Mouse (Mus musculus): ENCODE measurements around the gene Kcnn3. TPM values are rescaled to one million over a fixed set of nuclear protein-coding genes. Genes with fewer than 3 reads are reported as not detected.

Gene Kcnn3
- polyA plus RNA-seq, 1 experiment from 2014 or later: 5.3 TPM

- 0 out of 2 replicates have a peak, but pooled peaks cover 1% of the 10 kb centered on the region for H3K4me1 ChIP-seq (ENCODE audit: control insufficient read depth, insufficient read depth, low read length)
- WGBS: 30% methylated on average over 10 of the region's 10 CpGs
- H3K27me3 ChIP-seq (ENCODE audit: control insufficient read depth, insufficient read depth, low read length): no peaks in the 10 kb centered on the region
- no peaks in the 10 kb centered on the region for H3K36me3 ChIP-seq (ENCODE audit: control insufficient read depth, insufficient read depth, low read length)
- DNase-seq (no peak), ATAC-seq (ENCODE audit: low FRiP score, low TSS enrichment) (no peak)
- H3K27ac ChIP-seq (replicated peaks; ENCODE audit: low read depth, low read length): no peak overlapping the region
- H3K4me2 ChIP-seq (ENCODE audit: low read length): no peak overlapping the region
- no peak overlapping the region for H3K9ac ChIP-seq (replicated peaks; ENCODE audit: low read length)
- no peak overlapping the region for H3K4me3 ChIP-seq (replicated peaks; ENCODE audit: low read depth, low read length)
- H3K9me3 ChIP-seq (ENCODE audit: control insufficient read depth, low read length): no peaks in the 10 kb centered on the region
Observed at GRCm38 (mm10) chr3:89578803-89579202, 58.8 kb downstream of the Kcnn3 start.

- DNase-seq (no peak), ATAC-seq (ENCODE audit: low FRiP score, low TSS enrichment) (no peak)
- no peaks in the 10 kb centered on the region for H3K27me3 ChIP-seq (ENCODE audit: control insufficient read depth, insufficient read depth, low read length)
- no peak overlapping the region; the same call in 1 of the 2 replicates for H3K27ac ChIP-seq (replicated peaks; ENCODE audit: low read depth, low read length)
- H3K9me3 ChIP-seq (ENCODE audit: control insufficient read depth, low read length): no peaks in the 10 kb centered on the region
- peaks cover 27% of the 10 kb centered on the region for H3K4me1 ChIP-seq (ENCODE audit: control insufficient read depth, insufficient read depth, low read length)
- no peak overlapping the region for H3K4me3 ChIP-seq (replicated peaks; ENCODE audit: low read depth, low read length)
- WGBS: 74% methylated on average over 4 of the region's 4 CpGs
- H3K9ac ChIP-seq (replicated peaks; ENCODE audit: low read length): no peak overlapping the region
- H3K4me2 ChIP-seq (ENCODE audit: low read length): no peak overlapping the region
- no peaks in the 10 kb centered on the region for H3K36me3 ChIP-seq (ENCODE audit: control insufficient read depth, insufficient read depth, low read length)
Observed at GRCm38 (mm10) chr3:89584254-89584653, 64.3 kb downstream of the Kcnn3 start.

- Histone ChIP-seq H3K27ac (replicated peaks; ENCODE audit: low read depth, low read length) (no peak overlapping the region), H3K4me2 (ENCODE audit: low read length) (no peak overlapping the region), H3K36me3 (ENCODE audit: control insufficient read depth, insufficient read depth, low read length) (no peaks in the 10 kb centered on the region), H3K27me3 (ENCODE audit: control insufficient read depth, insufficient read depth, low read length) (no peaks in the 10 kb centered on the region), H3K9ac (replicated peaks; ENCODE audit: low read length) (no peak overlapping the region), H3K9me3 (ENCODE audit: control insufficient read depth, low read length) (no peaks in the 10 kb centered on the region), H3K4me3 (replicated peaks; ENCODE audit: low read depth, low read length) (no peak overlapping the region), H3K4me1 (ENCODE audit: control insufficient read depth, insufficient read depth, low read length) (peaks cover 32% of the 10 kb centered on the region)
- no peak for DNase-seq
- ATAC-seq (ENCODE audit: low FRiP score, low TSS enrichment): no peak
- 88% methylated on average over 11 of the region's 11 CpGs for WGBS
Observed at GRCm38 (mm10) chr3:89588436-89588835, 68.5 kb downstream of the Kcnn3 start.

GRCm38 (mm10) chr3:89589321-89589720, 69.4 kb downstream of the Kcnn3 start:
- Histone ChIP-seq H3K27me3 (ENCODE audit: control insufficient read depth, insufficient read depth, low read length) (no peaks in the 10 kb centered on the region), H3K36me3 (ENCODE audit: control insufficient read depth, insufficient read depth, low read length) (no peaks in the 10 kb centered on the region), H3K4me1 (ENCODE audit: control insufficient read depth, insufficient read depth, low read length) (peaks cover 28% of the 10 kb centered on the region), H3K4me3 (replicated peaks; ENCODE audit: low read depth, low read length) (no peak overlapping the region), H3K9ac (replicated peaks; ENCODE audit: low read length) (no peak overlapping the region), H3K9me3 (ENCODE audit: control insufficient read depth, low read length) (no peaks in the 10 kb centered on the region), H3K4me2 (ENCODE audit: low read length) (no peak overlapping the region), H3K27ac (replicated peaks; ENCODE audit: low read depth, low read length) (no peak overlapping the region)
- WGBS: 73% methylated on average over 3 of the region's 3 CpGs
- no peak for DNase-seq
- no peak for ATAC-seq (ENCODE audit: low FRiP score, low TSS enrichment)

- no peak for ATAC-seq (ENCODE audit: low FRiP score, low TSS enrichment)
- Histone ChIP-seq H3K4me3 (replicated peaks; ENCODE audit: low read depth, low read length) (no peak overlapping the region), H3K9ac (replicated peaks; ENCODE audit: low read length) (no peak overlapping the region), H3K4me1 (ENCODE audit: control insufficient read depth, insufficient read depth, low read length) (peaks cover 19% of the 10 kb centered on the region), H3K36me3 (ENCODE audit: control insufficient read depth, insufficient read depth, low read length) (no peaks in the 10 kb centered on the region), H3K27me3 (ENCODE audit: control insufficient read depth, insufficient read depth, low read length) (no peaks in the 10 kb centered on the region), H3K4me2 (ENCODE audit: low read length) (no peak overlapping the region), H3K27ac (replicated peaks; ENCODE audit: low read depth, low read length) (no peak overlapping the region), H3K9me3 (ENCODE audit: control insufficient read depth, low read length) (no peaks in the 10 kb centered on the region)
- WGBS: 68% methylated on average over 4 of the region's 4 CpGs
- DNase-seq: no peak
Observed at GRCm38 (mm10) chr3:89590386-89590785, 70.4 kb downstream of the Kcnn3 start.

DNA sequence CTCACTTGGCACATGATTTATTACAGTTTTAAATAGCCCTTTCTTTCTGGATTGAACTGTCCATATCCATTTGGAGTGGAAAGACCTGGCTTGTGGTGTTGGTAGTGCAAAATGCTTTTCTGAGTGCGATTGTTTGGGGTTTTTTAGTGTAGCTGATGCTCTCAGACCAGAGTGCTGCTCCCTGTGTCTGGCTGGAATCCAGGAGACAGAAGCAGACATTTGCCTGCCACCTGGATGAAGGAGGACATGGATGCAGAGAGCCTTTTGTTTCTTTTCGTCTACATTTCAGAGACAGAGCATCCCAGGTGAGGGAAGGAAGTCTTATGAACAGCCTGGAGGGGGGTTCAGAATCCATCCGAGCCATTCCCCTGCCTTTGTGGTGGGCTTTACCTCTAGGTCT, 71.5 kb downstream of the Kcnn3 start:
- no peak for ATAC-seq (ENCODE audit: low FRiP score, low TSS enrichment)
- no peak overlapping the region; the same call in 1 of the 2 replicates for H3K9ac ChIP-seq (replicated peaks; ENCODE audit: low read length)
- 64% methylated on average over 3 of the region's 3 CpGs for WGBS
- H3K4me3 ChIP-seq (replicated peaks; ENCODE audit: low read depth, low read length): no peak overlapping the region
- H3K9me3 ChIP-seq (ENCODE audit: control insufficient read depth, low read length): no peaks in the 10 kb centered on the region
- no peak overlapping the region for H3K27ac ChIP-seq (replicated peaks; ENCODE audit: low read depth, low read length)
- DNase-seq: no peak
- H3K4me2 ChIP-seq (ENCODE audit: low read length): no peak overlapping the region
- H3K36me3 ChIP-seq (ENCODE audit: control insufficient read depth, insufficient read depth, low read length): no peaks in the 10 kb centered on the region
- peaks cover 10% of the 10 kb centered on the region; the same call in 1 of the 2 replicates for H3K4me1 ChIP-seq (ENCODE audit: control insufficient read depth, insufficient read depth, low read length)
- H3K27me3 ChIP-seq (ENCODE audit: control insufficient read depth, insufficient read depth, low read length): no peaks in the 10 kb centered on the region

- no peak overlapping the region for H3K9ac ChIP-seq (replicated peaks; ENCODE audit: low read length)
Observed at GRCm38 (mm10) chr3:89592809-89593208, 72.8 kb downstream of the Kcnn3 start.

DNA sequence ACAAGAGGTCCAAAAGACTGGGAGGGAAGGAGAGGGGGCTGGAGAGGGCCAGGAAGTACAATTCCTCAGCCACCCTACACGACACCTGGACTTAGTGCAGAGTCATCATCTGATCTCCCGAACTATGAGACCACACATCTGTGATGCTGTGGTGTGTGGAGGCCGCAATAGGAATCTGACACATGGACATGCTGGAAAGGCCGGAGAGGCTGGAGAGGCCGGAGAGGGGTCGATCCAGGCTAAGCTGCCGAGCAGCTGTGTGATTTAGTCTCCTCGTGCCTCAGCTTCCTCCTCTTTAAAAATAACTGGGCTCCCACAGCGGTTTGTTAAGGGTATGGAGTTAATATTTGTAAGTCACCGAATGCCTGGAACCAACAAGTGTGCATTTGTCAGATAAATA, 73.6 kb downstream of the Kcnn3 start:
- Histone ChIP-seq H3K36me3 (ENCODE audit: control insufficient read depth, insufficient read depth, low read length) (no peaks in the 10 kb centered on the region), H3K27me3 (ENCODE audit: control insufficient read depth, insufficient read depth, low read length) (no peaks in the 10 kb centered on the region), H3K27ac (replicated peaks; ENCODE audit: low read depth, low read length) (no peak overlapping the region), H3K4me3 (replicated peaks; ENCODE audit: low read depth, low read length) (no peak overlapping the region), H3K4me2 (ENCODE audit: low read length) (no peak overlapping the region), H3K9me3 (ENCODE audit: control insufficient read depth, low read length) (no peaks in the 10 kb centered on the region), H3K4me1 (ENCODE audit: control insufficient read depth, insufficient read depth, low read length) (0 out of 2 replicates have a peak, but pooled peaks cover 5% of the 10 kb centered on the region), H3K9ac (replicated peaks; ENCODE audit: low read length) (no peak overlapping the region)
- ATAC-seq (ENCODE audit: low FRiP score, low TSS enrichment) (no peak), DNase-seq (no peak)
- 69% methylated on average over 10 of the region's 10 CpGs for WGBS

More at GRCm38 (mm10) chr3:89592809-89593208, 72.8 kb downstream of the Kcnn3 start:
- H3K4me1 ChIP-seq (ENCODE audit: control insufficient read depth, insufficient read depth, low read length): 0 out of 2 replicates have a peak, but pooled peaks cover 5% of the 10 kb centered on the region
- ATAC-seq (ENCODE audit: low FRiP score, low TSS enrichment) (no peak), DNase-seq (no peak)
- no peaks in the 10 kb centered on the region for H3K27me3 ChIP-seq (ENCODE audit: control insufficient read depth, insufficient read depth, low read length)
- 54% methylated on average over 11 of the region's 11 CpGs for WGBS
- no peaks in the 10 kb centered on the region for H3K36me3 ChIP-seq (ENCODE audit: control insufficient read depth, insufficient read depth, low read length)
- H3K9me3 ChIP-seq (ENCODE audit: control insufficient read depth, low read length): no peaks in the 10 kb centered on the region
- no peak overlapping the region for H3K4me3 ChIP-seq (replicated peaks; ENCODE audit: low read depth, low read length)
- no peak overlapping the region for H3K27ac ChIP-seq (replicated peaks; ENCODE audit: low read depth, low read length)
- no peak overlapping the region for H3K4me2 ChIP-seq (ENCODE audit: low read length)

DNA sequence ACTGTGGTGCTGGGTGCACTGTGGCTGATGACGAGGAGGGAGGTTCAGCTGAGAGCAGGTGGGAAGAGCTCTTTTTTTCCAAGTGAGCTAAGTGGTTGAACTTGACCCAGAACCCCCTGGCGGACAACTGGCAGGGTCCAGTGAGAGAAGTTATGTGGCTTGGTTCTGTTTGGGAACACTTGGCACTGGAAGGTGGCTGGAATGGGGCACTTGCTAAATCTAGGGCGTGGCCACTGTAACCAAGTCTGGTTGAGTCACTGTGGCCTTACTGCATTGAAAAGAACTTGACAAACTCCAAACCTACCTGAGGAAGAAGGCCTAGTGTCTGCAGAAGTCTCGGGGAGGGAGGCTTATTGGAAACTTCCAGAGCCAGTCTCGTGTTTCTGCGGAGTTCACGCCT, 78.4 kb downstream of the Kcnn3 start:
- H3K36me3 ChIP-seq (ENCODE audit: control insufficient read depth, insufficient read depth, low read length): no peaks in the 10 kb centered on the region
- H3K9me3 ChIP-seq (ENCODE audit: control insufficient read depth, low read length): no peaks in the 10 kb centered on the region
- WGBS: 92% methylated on average over 7 of the region's 7 CpGs
- H3K4me1 ChIP-seq (ENCODE audit: control insufficient read depth, insufficient read depth, low read length): peaks cover 3% of the 10 kb centered on the region; the same call in 1 of the 2 replicates
- ATAC-seq (ENCODE audit: low FRiP score, low TSS enrichment) (no peak), DNase-seq (no peak)
- H3K9ac ChIP-seq (replicated peaks; ENCODE audit: low read length): no peak overlapping the region
- H3K4me3 ChIP-seq (replicated peaks; ENCODE audit: low read depth, low read length): no peak overlapping the region
- H3K27me3 ChIP-seq (ENCODE audit: control insufficient read depth, insufficient read depth, low read length): no peaks in the 10 kb centered on the region
- H3K27ac ChIP-seq (replicated peaks; ENCODE audit: low read depth, low read length): no peak overlapping the region
- H3K4me2 ChIP-seq (ENCODE audit: low read length): no peak overlapping the region

Measured in midbrain, embryonic 14.5 days (tissue).